Mouse (Mus musculus): ENCODE measurements at regions not wholly inside any gene's neighbourhood (a gene's known extent, or its start where the extent isn't known, plus 50 kb on each side); places are given as distances from the start of the nearest gene placed in this dataset.

DNA sequence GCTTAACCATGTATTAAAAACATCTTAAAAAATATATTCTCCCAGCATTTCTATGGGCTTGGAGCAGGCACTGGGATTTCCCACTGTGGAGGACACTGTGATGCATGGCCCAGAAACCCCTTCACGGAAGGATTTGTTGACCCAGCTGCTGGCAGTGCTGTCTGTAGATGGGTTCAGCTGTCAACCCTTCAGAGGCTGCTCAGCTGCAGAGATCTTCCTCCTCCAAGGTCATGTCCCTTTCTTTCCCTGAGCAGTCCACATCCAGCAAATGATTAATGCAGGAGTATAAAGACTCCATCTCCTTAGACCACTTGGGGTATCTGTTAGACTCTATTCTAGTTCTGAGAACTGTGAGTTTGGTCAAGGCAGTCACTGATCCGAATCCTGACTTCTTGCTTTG lies 108.4 kb upstream of the 1810046K07Rik start:
- WGBS, result 81% methylated on average over 2 of the region's 2 CpGs

DNA sequence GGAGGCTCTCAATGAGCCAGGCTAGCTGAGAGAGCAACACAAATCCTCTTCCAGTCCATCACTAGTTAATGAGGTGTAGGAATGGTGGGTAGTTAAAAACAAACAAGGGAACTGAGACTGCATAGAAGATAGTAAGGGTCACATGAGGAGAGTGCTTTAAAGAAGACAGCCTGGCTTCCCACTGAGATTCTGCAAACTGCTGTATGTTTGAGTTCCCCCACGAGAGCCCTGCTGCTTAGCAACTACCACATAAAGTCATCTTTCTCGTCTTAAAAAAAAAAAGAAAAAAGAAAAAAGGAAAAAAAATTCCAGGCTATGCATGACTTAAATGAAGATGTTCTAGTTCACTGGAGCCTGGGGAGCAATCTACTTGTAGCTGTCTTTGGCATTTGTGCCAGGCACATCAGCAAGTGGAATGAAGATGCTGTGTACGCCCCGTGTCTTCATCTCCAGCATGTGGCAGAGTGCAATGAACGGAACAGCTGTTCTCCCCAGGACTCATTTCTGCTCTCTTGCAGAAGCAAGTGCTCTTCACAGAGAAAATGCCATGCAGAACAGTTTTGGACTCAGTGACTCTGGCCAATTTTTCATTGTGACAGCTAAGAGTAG lies 113.2 kb upstream of the 1810046K07Rik start:
- WGBS, result 14% methylated on average over 5 of the region's 5 CpGs
- H3K9ac ChIP-seq (replicated peaks), result no peak overlapping the region
- no peak overlapping the region for H3K4me3 ChIP-seq (replicated peaks)
- peak overlapping the region; percentile 17; the same call in 1 of the 2 replicates for H3K4me2 ChIP-seq (replicated peaks)
- no peaks in the 10 kb centered on the region for H3K36me3 ChIP-seq
- ATAC-seq, result peak; percentile 79
- H3K27ac ChIP-seq, result no peak overlapping the region; the same call in 1 of the 2 replicates
- H3K4me1 ChIP-seq (replicated peaks), result peaks cover 9% of the 10 kb centered on the region; the same call in 1 of the 2 replicates
- H3K27me3 ChIP-seq, result no peaks in the 10 kb centered on the region
- H3K9me3 ChIP-seq, result peaks cover 7% of the 10 kb centered on the region; the same call in 1 of the 2 replicates

More for the DNA sequence above, 108.4 kb upstream of the 1810046K07Rik start:
- H3K27ac ChIP-seq, result no peak overlapping the region
- H3K36me3 ChIP-seq, result no peaks in the 10 kb centered on the region
- no peak overlapping the region for H3K4me3 ChIP-seq (replicated peaks)
- ATAC-seq, result no peak
- no peaks in the 10 kb centered on the region for H3K9me3 ChIP-seq
- H3K9ac ChIP-seq (replicated peaks), result no peak overlapping the region
- peaks cover 8% of the 10 kb centered on the region; the same call in 1 of the 2 replicates for H3K4me1 ChIP-seq (replicated peaks)
- H3K4me2 ChIP-seq (replicated peaks), result no peak overlapping the region
- no peaks in the 10 kb centered on the region for H3K27me3 ChIP-seq

DNA sequence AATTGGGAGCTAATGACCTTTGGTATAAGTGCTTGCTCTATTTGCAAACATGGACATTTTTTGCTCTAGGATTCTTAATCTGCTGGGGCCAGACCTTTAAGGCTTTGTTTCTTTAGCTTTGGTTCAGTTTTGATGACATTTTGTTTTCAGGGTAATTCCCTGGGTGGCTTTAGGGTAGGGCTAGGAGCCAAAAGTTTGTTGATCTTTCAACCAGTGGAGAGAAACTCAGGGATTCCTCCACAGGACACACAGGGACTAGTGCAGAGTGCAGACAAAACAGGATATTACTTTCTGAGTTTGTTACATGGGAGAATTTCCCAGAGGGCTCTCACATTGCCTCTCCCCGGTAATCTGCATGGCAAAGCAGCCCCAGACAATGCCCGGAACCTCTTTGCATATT lies 127.0 kb upstream of the 1810046K07Rik start:
- 40% methylated on average over 2 of the region's 2 CpGs for WGBS
- H3K9me3 ChIP-seq, result no peaks in the 10 kb centered on the region
- no peak for ATAC-seq

DNA sequence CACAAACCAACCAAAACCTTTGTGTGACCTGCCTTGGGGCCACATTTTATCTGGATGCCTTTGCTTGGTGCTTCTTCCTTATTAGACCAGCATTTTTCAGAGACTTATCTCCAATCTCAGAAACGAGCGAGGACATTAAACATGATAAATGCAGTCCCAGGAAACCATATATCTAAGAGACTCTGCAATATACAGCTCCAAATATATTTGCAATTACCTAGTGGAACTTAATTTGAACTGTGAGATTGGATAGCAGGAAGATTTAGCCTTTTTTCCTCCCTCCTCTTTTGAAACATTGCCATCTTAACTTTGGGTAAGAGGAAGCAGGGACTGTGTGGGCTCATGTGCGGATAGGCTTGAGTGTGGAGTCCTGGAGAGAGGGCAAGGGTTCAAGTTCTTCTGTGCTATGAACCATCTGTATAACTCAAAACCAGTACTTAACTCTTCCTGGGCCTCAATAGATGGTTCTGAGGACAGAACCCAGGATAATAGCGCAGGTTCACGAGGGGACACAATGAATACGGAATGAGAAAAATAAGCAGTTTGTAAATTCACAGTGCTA lies 133.8 kb upstream of the 1810046K07Rik start:
- no peak overlapping the region for H3K4me2 ChIP-seq (replicated peaks)
- H3K27ac ChIP-seq, result no peak overlapping the region
- no peaks in the 10 kb centered on the region for H3K36me3 ChIP-seq
- WGBS, result 88% methylated on average over 6 of the region's 6 CpGs
- no peaks in the 10 kb centered on the region for H3K4me1 ChIP-seq (replicated peaks)
- no peak overlapping the region for H3K9ac ChIP-seq (replicated peaks)
- H3K27me3 ChIP-seq, result no peaks in the 10 kb centered on the region
- ATAC-seq, result no peak
- H3K4me3 ChIP-seq (replicated peaks), result no peak overlapping the region
- no peaks in the 10 kb centered on the region for H3K9me3 ChIP-seq

More for the DNA sequence above, 127.0 kb upstream of the 1810046K07Rik start:
- no peaks in the 10 kb centered on the region for H3K36me3 ChIP-seq
- H3K27me3 ChIP-seq, result no peaks in the 10 kb centered on the region
- no peak overlapping the region for H3K27ac ChIP-seq
- H3K9ac ChIP-seq (replicated peaks), result no peak overlapping the region
- 0 out of 2 replicates have a peak, but pooled peaks cover 5% of the 10 kb centered on the region for H3K4me1 ChIP-seq (replicated peaks)
- H3K4me2 ChIP-seq (replicated peaks), result no peak overlapping the region
- no peak overlapping the region for H3K4me3 ChIP-seq (replicated peaks)

GRCm38 (mm10) chr9:51470031-51470430 lies 141.3 kb upstream of the 1810046K07Rik start:
- H3K4me3 ChIP-seq (replicated peaks), result no peak overlapping the region
- no peak overlapping the region for H3K27ac ChIP-seq
- H3K9ac ChIP-seq (replicated peaks), result no peak overlapping the region
- no peak for ATAC-seq
- H3K4me2 ChIP-seq (replicated peaks), result no peak overlapping the region
- H3K27me3 ChIP-seq, result no peaks in the 10 kb centered on the region
- 91% methylated on average over 1 of the region's 1 CpGs for WGBS
- H3K9me3 ChIP-seq, result no peaks in the 10 kb centered on the region
- no peaks in the 10 kb centered on the region for H3K4me1 ChIP-seq (replicated peaks)
- no peaks in the 10 kb centered on the region for H3K36me3 ChIP-seq

GRCm38 (mm10) chr9:51476511-51477056 lies 147.9 kb upstream of the 1810046K07Rik start:
- WGBS, result 71% methylated on average over 3 of the region's 3 CpGs

DNA sequence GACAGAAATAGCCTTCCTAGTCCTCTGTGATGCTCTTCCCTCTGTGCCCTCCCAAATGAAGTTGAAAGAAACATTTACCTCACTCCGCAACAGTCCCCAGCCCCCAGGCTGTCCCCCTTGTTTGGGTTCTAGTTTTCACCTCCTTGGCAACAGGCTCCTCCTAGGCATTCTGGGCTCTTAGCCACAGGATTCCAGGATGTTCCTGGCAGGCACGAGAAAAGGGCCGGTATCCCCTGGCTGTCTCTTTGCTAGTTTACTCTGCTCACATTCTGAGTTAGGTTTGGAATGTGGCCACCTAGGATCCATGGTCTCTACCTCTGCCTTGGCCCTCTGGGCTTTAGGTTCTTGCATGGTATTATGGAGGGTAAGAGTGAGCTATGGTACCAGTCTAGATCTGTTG lies 159.1 kb upstream of the 1810046K07Rik start:
- Histone ChIP-seq H3K27me3 (no peaks in the 10 kb centered on the region), H3K9ac (replicated peaks) (no peak overlapping the region), H3K4me1 (replicated peaks) (no peaks in the 10 kb centered on the region), H3K36me3 (no peaks in the 10 kb centered on the region), H3K4me2 (replicated peaks) (no peak overlapping the region), H3K9me3 (no peaks in the 10 kb centered on the region), H3K4me3 (replicated peaks) (no peak overlapping the region), H3K27ac (no peak overlapping the region)
- WGBS, result 76% methylated on average over 3 of the region's 3 CpGs
- ATAC-seq, result no peak

More at GRCm38 (mm10) chr9:51476511-51477056, 147.9 kb upstream of the 1810046K07Rik start:
- no peak for ATAC-seq
- no peaks in the 10 kb centered on the region for H3K27me3 ChIP-seq
- H3K4me2 ChIP-seq (replicated peaks), result no peak overlapping the region
- no peak overlapping the region for H3K27ac ChIP-seq
- no peaks in the 10 kb centered on the region for H3K9me3 ChIP-seq
- H3K9ac ChIP-seq (replicated peaks), result no peak overlapping the region
- H3K4me1 ChIP-seq (replicated peaks), result no peaks in the 10 kb centered on the region
- H3K36me3 ChIP-seq, result no peaks in the 10 kb centered on the region
- no peak overlapping the region for H3K4me3 ChIP-seq (replicated peaks)

- no peak overlapping the region for H3K4me2 ChIP-seq (replicated peaks)
- no peak overlapping the region for H3K4me3 ChIP-seq (replicated peaks)
- no peaks in the 10 kb centered on the region for H3K4me1 ChIP-seq (replicated peaks)
- WGBS, result 79% methylated on average over 3 of the region's 3 CpGs
- no peak overlapping the region for H3K9ac ChIP-seq (replicated peaks)
- no peaks in the 10 kb centered on the region for H3K9me3 ChIP-seq
- no peaks in the 10 kb centered on the region for H3K36me3 ChIP-seq
- H3K27ac ChIP-seq, result no peak overlapping the region
- ATAC-seq, result no peak
- H3K27me3 ChIP-seq, result no peaks in the 10 kb centered on the region
Observed at GRCm38 (mm10) chr9:51507265-51507913, 178.7 kb upstream of the 1810046K07Rik start.

DNA sequence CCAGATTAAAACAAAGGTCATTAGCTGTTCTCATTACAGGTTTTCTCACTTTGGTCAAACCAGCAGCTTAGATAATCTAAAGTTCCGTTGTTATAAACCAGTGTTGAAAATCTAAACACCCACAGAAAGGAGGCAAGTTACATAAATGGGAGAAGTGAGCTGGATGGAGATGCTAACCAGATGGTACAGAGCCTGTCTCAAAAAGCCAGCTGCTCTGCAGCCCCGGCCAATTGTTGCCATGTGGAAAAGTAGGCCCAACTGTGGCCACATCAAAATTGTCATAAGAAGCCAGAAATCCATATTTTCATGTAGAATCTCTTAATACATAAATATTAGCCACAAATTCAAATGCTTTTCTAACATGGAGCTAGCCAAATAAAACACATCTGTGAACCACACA lies 188.9 kb upstream of the 1810046K07Rik start:
- Histone ChIP-seq H3K27me3 (no peaks in the 10 kb centered on the region), H3K4me2 (replicated peaks) (no peak overlapping the region), H3K4me1 (replicated peaks) (no peaks in the 10 kb centered on the region), H3K4me3 (replicated peaks) (no peak overlapping the region), H3K9ac (replicated peaks) (no peak overlapping the region), H3K36me3 (no peaks in the 10 kb centered on the region), H3K27ac (no peak overlapping the region), H3K9me3 (no peaks in the 10 kb centered on the region)
- no peak for ATAC-seq
- WGBS, result 83% methylated on average over 2 of the region's 2 CpGs

DNA sequence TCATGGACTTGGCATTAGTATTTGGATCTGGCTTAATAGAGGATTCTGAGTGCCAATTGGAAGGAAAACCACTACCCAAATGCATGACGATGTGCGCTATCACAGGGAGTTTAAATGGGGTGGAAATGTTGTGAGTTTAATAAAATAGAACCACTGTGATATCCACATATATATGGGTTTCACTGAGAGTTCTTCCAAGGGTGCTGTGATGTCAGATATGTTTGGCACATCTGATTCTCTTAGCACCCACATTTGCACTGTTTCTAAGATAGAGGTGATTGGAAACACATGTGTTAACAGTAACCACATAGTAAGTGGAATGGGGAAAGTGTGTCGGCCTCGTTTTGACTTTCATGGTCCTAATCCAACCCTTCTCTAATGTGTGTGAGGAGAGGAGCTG lies 189.7 kb upstream of the 1810046K07Rik start:
- H3K36me3 ChIP-seq, result no peaks in the 10 kb centered on the region
- H3K4me3 ChIP-seq (replicated peaks), result no peak overlapping the region
- 89% methylated on average over 4 of the region's 4 CpGs for WGBS
- H3K27me3 ChIP-seq, result no peaks in the 10 kb centered on the region
- no peak overlapping the region for H3K27ac ChIP-seq
- ATAC-seq, result no peak
- H3K4me2 ChIP-seq (replicated peaks), result no peak overlapping the region
- H3K9me3 ChIP-seq, result no peaks in the 10 kb centered on the region
- H3K4me1 ChIP-seq (replicated peaks), result no peaks in the 10 kb centered on the region
- no peak overlapping the region for H3K9ac ChIP-seq (replicated peaks)

- Histone ChIP-seq H3K4me1 (replicated peaks) (no peaks in the 10 kb centered on the region), H3K27me3 (no peaks in the 10 kb centered on the region)
- no peak for ATAC-seq
Observed at GRCm38 (mm10) chr9:51523471-51523870, 194.8 kb upstream of the 1810046K07Rik start.

GRCm38 (mm10) chr9:51525906-51526305 lies 197.2 kb upstream of the 1810046K07Rik start:
- Histone ChIP-seq H3K9me3 (no peaks in the 10 kb centered on the region), H3K27ac (no peak overlapping the region), H3K36me3 (no peaks in the 10 kb centered on the region), H3K4me3 (replicated peaks) (no peak overlapping the region), H3K4me2 (replicated peaks) (no peak overlapping the region), H3K9ac (replicated peaks) (no peak overlapping the region), H3K4me1 (replicated peaks) (no peaks in the 10 kb centered on the region), H3K27me3 (no peaks in the 10 kb centered on the region)
- ATAC-seq, result no peak
- 86% methylated on average over 4 of the region's 4 CpGs for WGBS

More at GRCm38 (mm10) chr9:51523471-51523870, 194.8 kb upstream of the 1810046K07Rik start:
- Histone ChIP-seq H3K9me3 (no peaks in the 10 kb centered on the region), H3K4me3 (replicated peaks) (no peak overlapping the region), H3K27ac (no peak overlapping the region), H3K36me3 (no peaks in the 10 kb centered on the region), H3K9ac (replicated peaks) (no peak overlapping the region), H3K4me2 (replicated peaks) (no peak overlapping the region)
